Mouse (Mus musculus) forebrain, embryonic 12.5 days (tissue): Measurements from ENCODE around the gene Gmps. TPM values are rescaled to one million over a fixed set of nuclear protein-coding genes. Genes with fewer than 3 reads are reported as not detected.

ENCODE experiments used
- ATAC-seq: fragments of 200-750 bp; cut with Nextera tagmentation; 2 replicates; pipeline ENCODE4 v1.8.0; 2017; ENCODE audit warnings: moderate TSS enrichment; ENCODE audit not compliant: low FRiP score
- H3K27ac ChIP-seq: fragments of 300-500 bp; sonication (generic); 2 replicates; pipeline ENCODE4 v1.5.1; 2016; ENCODE audit warnings: mild to moderate bottlenecking
- H3K27me3 ChIP-seq: fragments of 300-500 bp; sonication (generic); 2 replicates; pipeline ENCODE4 v1.6.1; 2016; ENCODE audit warnings: mild to moderate bottlenecking
- H3K36me3 ChIP-seq: fragments of 300-500 bp; sonication (generic); replicated peaks from 2 replicates; pipeline ENCODE4 v1.6.1; 2016; ENCODE audit warnings: mild to moderate bottlenecking
- H3K4me1 ChIP-seq: fragments of 300-500 bp; sonication (generic); 2 replicates; pipeline ENCODE4 v1.6.1; 2016
- H3K4me2 ChIP-seq: fragments of 300-500 bp; sonication (generic); 2 replicates; pipeline ENCODE4 v1.6.1; 2016; ENCODE audit warnings: mild to moderate bottlenecking, moderate library complexity
- H3K4me3 ChIP-seq: fragments of 300-500 bp; sonication (generic); replicated peaks from 2 replicates; pipeline ENCODE4 v1.5.1; 2016; ENCODE audit warnings: mild to moderate bottlenecking
- H3K9ac ChIP-seq: fragments of 300-500 bp; sonication (generic); 2 replicates; pipeline ENCODE4 v1.6.1; 2016; ENCODE audit warnings: mild to moderate bottlenecking
- H3K9me3 ChIP-seq: fragments of 300-500 bp; sonication (generic); 2 replicates; pipeline ENCODE4 v1.6.1; 2016
- WGBS: fragments of 180-500 bp; shearing (Covaris S2); methylation state at CpG from one replicate; pipeline ENCODE4 v1.1.7; 2016; 5-methylcytosine and 5-hydroxymethylcytosine counted together
- polyA plus RNA-seq: library from polyadenylated mRNA; unstranded; fragments of >200 nt; fragmentation: Nextera tagmentation; extraction: Ambion mirVana; gene quantifications from 2 replicates; pipeline ENCODE4 v1.2.1, GENCODE M21; 2016

The Gmps gene
- polyA plus RNA-seq, 1 experiment from 2014 or later: 63.4 TPM

DNA sequence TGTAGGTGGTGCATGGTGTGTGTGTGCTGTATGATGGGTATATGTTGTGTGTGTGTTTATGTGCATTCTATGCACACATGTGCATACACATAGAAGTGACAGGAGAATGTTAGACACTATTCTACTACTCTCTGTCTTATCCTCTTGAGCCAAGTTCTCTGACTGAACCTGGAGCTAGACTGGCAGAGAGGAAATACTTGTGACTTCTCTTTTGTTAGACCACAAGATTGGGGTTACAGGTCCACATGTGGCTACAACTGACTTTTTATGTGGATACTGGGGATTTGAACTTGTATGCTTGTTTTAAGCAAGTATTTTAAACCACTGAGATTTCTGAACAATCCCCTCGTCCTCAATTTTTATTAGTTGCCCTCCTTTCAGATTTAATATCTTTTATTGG lies 10.8 kb downstream of the Gmps start:
- 92% methylated on average over 1 of the region's 1 CpGs for WGBS
- ATAC-seq: no peak
- H3K9ac ChIP-seq: no peak overlapping the region
- H3K4me1 ChIP-seq: no peaks in the 10 kb centered on the region
- H3K4me3 ChIP-seq: no peak overlapping the region
- no peaks in the 10 kb centered on the region for H3K27me3 ChIP-seq
- H3K9me3 ChIP-seq: no peaks in the 10 kb centered on the region
- H3K4me2 ChIP-seq: no peak overlapping the region
- peaks cover 60% of the 10 kb centered on the region for H3K36me3 ChIP-seq
- H3K27ac ChIP-seq: no peak overlapping the region

DNA sequence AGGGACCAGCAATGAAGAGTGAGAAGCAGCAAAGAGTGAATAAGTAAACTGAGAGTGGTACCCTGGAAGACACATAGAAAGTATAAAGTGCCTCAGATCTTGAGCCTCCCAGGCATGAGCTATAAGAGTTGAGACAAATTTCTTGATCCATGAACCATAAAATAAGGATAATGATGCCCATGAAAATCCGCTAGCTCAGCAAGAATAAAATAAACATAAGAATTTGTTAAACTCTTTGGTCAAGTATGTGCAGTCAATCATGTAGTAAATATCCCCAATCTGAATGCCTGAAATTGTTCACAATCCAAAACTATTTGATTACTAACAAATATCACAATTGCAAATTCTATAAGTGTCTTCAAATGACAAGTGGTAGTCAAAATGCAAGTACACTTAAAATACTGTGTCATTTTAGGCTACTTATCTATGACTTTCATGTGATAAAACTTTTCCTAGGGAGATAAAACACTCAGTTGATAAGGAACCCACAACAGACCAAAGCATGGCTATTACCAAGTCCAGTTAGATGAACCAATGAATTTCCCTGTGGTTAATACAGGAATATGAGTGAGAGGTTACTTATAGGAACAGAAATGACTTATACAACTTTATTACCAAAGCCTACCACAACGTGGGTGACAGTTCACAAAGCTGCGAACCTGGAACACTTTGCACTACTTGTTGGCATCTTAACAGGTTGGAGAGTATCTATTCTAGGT lies 13.0 kb downstream of the Gmps start:
- no peak overlapping the region for H3K4me2 ChIP-seq
- H3K4me3 ChIP-seq: no peak overlapping the region
- no peak for ATAC-seq
- H3K27me3 ChIP-seq: no peaks in the 10 kb centered on the region
- peaks cover 65% of the 10 kb centered on the region for H3K36me3 ChIP-seq
- H3K27ac ChIP-seq: no peak overlapping the region
- H3K9me3 ChIP-seq: no peaks in the 10 kb centered on the region
- 94% methylated on average over 3 of the region's 3 CpGs for WGBS
- no peaks in the 10 kb centered on the region for H3K4me1 ChIP-seq
- H3K9ac ChIP-seq: no peak overlapping the region

DNA sequence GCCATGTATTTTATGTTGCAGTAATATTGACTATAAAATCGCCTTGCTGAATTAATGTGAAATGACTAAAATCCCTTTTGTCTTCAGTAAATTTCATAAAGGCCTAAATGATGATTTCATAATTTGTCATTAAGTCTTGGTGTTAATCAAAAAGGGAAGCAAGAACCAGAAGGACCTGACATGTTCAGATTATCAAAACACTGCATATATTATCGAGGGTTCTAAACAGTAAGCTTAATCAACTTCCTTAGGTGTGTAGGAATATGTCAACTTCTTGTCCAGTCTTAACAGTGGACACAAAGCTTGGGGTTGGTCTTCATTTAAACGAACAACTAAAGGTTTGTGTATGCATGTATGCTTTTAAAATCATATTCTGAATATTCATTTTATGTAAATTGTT lies 45.5 kb downstream of the Gmps start:
- Histone ChIP-seq H3K4me2 (no peak overlapping the region), H3K9ac (no peak overlapping the region), H3K27ac (no peak overlapping the region), H3K9me3 (0 out of 2 replicates have a peak, but pooled peaks cover 5% of the 10 kb centered on the region), H3K4me3 (no peak overlapping the region), H3K27me3 (no peaks in the 10 kb centered on the region), H3K4me1 (no peaks in the 10 kb centered on the region), H3K36me3 (0 out of 2 replicates have a peak, but pooled peaks cover 7% of the 10 kb centered on the region)
- WGBS: 92% methylated on average over 3 of the region's 3 CpGs
- no peak for ATAC-seq

DNA sequence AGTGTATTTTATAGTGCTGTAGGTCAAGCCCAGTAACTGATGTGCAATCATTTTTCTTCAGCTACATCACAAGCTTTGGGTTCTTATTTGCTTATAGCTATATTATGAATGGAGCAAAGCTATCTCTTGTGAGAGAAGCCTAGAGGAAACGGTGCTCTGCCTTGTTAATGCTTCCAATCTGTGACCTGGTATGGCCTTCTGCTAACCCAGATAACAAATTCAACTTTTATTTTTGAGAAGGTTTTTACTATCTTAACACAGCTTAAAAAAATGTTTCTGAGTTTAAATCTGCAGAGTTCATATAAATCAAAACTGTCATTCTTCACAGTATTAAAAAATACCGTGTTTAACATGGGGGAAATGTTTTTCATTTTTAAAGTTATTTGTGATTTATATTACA lies 46.0 kb downstream of the Gmps start:
- ATAC-seq: no peak
- Histone ChIP-seq H3K4me1 (no peaks in the 10 kb centered on the region), H3K27ac (no peak overlapping the region), H3K27me3 (no peaks in the 10 kb centered on the region), H3K4me2 (no peak overlapping the region), H3K36me3 (0 out of 2 replicates have a peak, but pooled peaks cover 7% of the 10 kb centered on the region), H3K4me3 (no peak overlapping the region), H3K9me3 (0 out of 2 replicates have a peak, but pooled peaks cover 5% of the 10 kb centered on the region), H3K9ac (no peak overlapping the region)
- WGBS: 89% methylated on average over 2 of the region's 2 CpGs

DNA sequence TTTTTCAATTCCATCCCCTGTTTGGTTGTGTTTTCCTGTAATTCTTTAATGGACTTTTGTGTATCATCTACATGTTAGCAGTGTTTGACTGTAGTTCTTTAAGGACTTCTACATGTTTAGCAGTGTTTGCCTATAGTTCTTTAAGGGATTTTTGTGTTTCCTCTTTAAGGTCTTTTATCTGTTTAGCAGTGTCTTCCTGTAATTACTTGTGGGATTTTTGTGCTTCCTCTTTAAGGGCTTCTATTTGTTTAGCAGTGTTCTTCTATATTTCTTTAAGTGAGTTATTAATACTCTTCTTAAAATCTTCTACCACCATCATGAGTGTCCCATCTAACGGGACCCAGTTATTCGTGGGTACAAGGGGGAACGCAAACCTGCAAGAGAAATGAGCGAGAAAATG lies 53.9 kb downstream of the Gmps start:
- no peak for ATAC-seq
- no peaks in the 10 kb centered on the region for H3K36me3 ChIP-seq
- H3K4me3 ChIP-seq: no peak overlapping the region
- 93% methylated on average over 4 of the region's 4 CpGs for WGBS
- no peak overlapping the region for H3K27ac ChIP-seq
- H3K4me2 ChIP-seq: no peak overlapping the region
- 0 out of 2 replicates have a peak, but pooled peaks cover 5% of the 10 kb centered on the region for H3K9me3 ChIP-seq
- no peaks in the 10 kb centered on the region for H3K4me1 ChIP-seq
- no peaks in the 10 kb centered on the region for H3K27me3 ChIP-seq
- no peak overlapping the region for H3K9ac ChIP-seq

DNA sequence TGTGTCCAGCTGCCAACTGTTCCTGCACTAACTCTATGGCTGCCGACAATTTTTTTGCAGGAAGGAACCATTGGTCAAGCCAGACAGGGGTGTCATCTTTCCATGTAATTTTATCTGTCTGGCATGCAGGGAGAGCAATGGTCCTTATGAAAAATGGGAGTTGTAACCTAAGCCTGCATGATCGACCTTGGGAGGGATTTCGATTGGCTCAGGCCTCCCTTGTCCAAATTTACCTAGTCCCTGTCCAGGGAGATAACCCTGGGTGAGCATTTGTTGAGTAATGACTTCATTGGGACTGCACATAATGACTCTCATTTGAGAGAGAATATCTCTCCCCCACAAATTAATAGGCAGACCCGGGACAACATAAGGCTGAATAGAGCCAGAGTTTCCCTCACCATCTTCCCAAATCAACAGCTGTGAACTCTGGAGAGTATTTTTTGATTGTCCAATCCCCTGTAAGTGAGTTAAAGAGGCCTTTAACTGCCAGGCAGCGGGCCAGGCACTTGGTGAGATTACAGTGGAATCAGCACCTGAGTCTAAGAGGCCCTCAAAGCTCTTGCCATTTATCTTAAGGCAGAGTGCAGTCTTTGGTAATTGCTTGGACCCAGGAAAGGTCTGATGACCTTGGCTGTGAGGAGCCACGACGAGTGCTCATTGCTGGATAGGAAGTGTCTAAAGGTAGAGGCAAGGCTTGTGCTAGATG lies 62.4 kb downstream of the Gmps start:
- ATAC-seq: no peak
- H3K27me3 ChIP-seq: no peaks in the 10 kb centered on the region
- H3K9me3 ChIP-seq: no peaks in the 10 kb centered on the region
- H3K36me3 ChIP-seq: no peaks in the 10 kb centered on the region
- WGBS: 80% methylated on average over 7 of the region's 7 CpGs
- H3K4me1 ChIP-seq: peaks cover 4% of the 10 kb centered on the region; the same call in 1 of the 2 replicates
- H3K4me2 ChIP-seq: no peak overlapping the region
- no peak overlapping the region for H3K4me3 ChIP-seq
- H3K27ac ChIP-seq: no peak overlapping the region
- H3K9ac ChIP-seq: no peak overlapping the region

DNA sequence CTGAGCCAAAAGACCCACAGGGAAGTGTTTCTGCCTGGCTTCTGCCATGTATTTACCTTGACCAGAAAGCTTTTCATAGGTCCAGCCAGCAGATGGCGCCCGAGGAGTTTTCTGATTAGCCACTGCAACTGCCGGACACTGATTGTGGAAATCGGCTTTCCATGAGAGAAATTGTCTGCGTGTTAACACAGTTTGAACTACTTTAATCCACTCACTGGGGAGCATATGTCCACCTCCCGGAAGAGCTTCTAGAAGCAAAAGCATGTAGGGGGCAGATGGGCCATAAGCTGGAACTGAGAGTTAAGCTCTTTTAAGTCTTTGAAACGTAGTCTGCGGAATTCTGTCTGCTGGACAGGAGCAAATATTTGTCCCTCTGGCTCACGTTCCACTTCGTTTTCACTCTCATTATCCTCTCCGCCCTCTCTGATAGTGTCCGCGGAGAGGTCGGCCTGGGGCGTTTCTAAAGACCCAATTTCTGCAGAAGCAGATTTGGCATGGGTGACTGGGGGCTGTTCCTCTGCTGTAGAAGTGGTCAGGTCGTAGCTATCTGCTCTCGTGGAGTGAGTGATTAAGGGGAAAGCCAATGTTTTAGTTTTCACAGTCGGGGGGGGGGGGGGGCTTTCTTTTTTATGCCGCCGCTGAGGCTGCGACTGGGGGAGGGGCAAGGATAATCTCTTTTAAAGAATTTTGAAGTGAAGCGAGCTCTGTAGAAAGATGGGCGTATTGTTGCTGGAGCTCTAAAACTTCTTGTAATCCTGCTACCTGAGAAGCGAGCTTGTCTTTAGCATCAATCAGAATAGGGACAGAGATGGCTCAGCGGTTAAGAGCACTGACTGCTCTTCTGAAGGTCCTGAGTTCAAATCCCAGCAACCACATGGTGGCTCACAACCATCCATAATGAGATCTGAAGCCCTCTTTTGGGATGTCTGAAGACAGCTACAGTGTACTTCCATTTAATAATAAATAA lies 64.2 kb downstream of the Gmps start:
- Histone ChIP-seq H3K9me3 (no peaks in the 10 kb centered on the region), H3K4me1 (peaks cover 4% of the 10 kb centered on the region; the same call in 1 of the 2 replicates), H3K27me3 (no peaks in the 10 kb centered on the region), H3K27ac (0 out of 2 replicates have a peak overlapping the region, but pooled peaks have one; percentile 31), H3K4me3 (peak overlapping the region; percentile 38), H3K36me3 (no peaks in the 10 kb centered on the region), H3K4me2 (peak overlapping the region; percentile 66), H3K9ac (peak overlapping the region; percentile 47)
- 8% methylated on average over 25 of the region's 25 CpGs for WGBS
- ATAC-seq: peak; percentile 87

Other genes with a start within 250 kb of the Gmps start
- 25.0 and 26.0 TPM in 2 replicates for gene Plch1, start 76.6 kb upstream of the Gmps start, polyA plus RNA-seq
- 2.9 and 3.0 TPM in 2 replicates for gene E130311K13Rik, start 46.6 kb upstream of the Gmps start, polyA plus RNA-seq
- gene Slc33a1, start 11.3 kb upstream of the Gmps start, polyA plus RNA-seq: 13.8 and 15.4 TPM in 2 replicates
- 0.10 and 0.15 TPM in 2 replicates for gene Vmn2r1, start 105.4 kb downstream of the Gmps start, polyA plus RNA-seq
- 0.04 TPM in 1 of 2 replicates, not detected in the other for gene Vmn2r2, start 165.8 kb downstream of the Gmps start, polyA plus RNA-seq